Mouse (Mus musculus) cerebellum, adult 2 months (tissue): ENCODE measurements around the gene Msh5.

Source experiments
- CTCF ChIP-seq: fragments of 200-500 bp; IDR thresholded peaks from 2 replicates; pipeline ENCODE4 v1.5.1; 2011; ENCODE audit warnings: low read depth, mild to moderate bottlenecking, control low read depth, low read length, moderate library complexity, borderline replicate concordance; ENCODE audit not compliant: insufficient read depth
- POLR2A ChIP-seq: fragments of 200-500 bp; IDR thresholded peaks from 2 replicates; pipeline ENCODE4 v1.6.1; 2011; ENCODE audit warnings: low read length, control low read depth, borderline replicate concordance; ENCODE audit not compliant: insufficient read depth

- TF ChIP-seq CTCF (no peak), POLR2A (peak; percentile 39; the same call in 1 of the 2 replicates)
Measured at GRCm38 (mm10) chr17:35074097-35074496, 27.6 kb upstream of the Msh5 start.
